Mouse (Mus musculus) MEL (cell line): ENCODE data around the gene Spata3. TPM values are rescaled to one million over a fixed set of nuclear protein-coding genes. Genes with fewer than 3 reads are reported as not detected.

Source experiments
- DNase-seq: peaks from one replicate; pipeline ENCODE4 v3.0.0; 2011; ENCODE audit warnings: low read depth, low spot score
- H3K27ac ChIP-seq: 2 replicates; pipeline ENCODE4 v1.5.1; 2012; ENCODE audit warnings: low read depth, mild to moderate bottlenecking, control low read depth, low read length, moderate library complexity; ENCODE audit not compliant: control insufficient read depth
- H3K27me3 ChIP-seq, 2 experiments: fragments of 150-350 bp in 1 of 2; sonication (generic) in 1 of 2; 2 replicates each; pipeline ENCODE4 v1.6.1; 2012; ENCODE audit warnings: low read length in 2 of 2, mild to moderate bottlenecking in 2 of 2, improper control_type of control experiment in 1 of 2, moderate library complexity in 1 of 2; ENCODE audit not compliant: insufficient read depth in 2 of 2, control insufficient read depth in 1 of 2
- H3K36me3 ChIP-seq, 2 experiments: 2 replicates each; pipeline ENCODE4 v1.6.1; 2012 to 2014; ENCODE audit warnings: low read length in 2 of 2, improper control_type of control experiment in 1 of 2, inconsistent platforms in 1 of 2, mild to moderate bottlenecking in 1 of 2; ENCODE audit not compliant: insufficient read depth in 2 of 2, control insufficient read depth in 1 of 2
- H3K4me1 ChIP-seq, 2 experiments: fragments of 150-350 bp in 1 of 2; sonication (generic) in 1 of 2; 2 replicates each; pipeline ENCODE4 v1.6.1; 2012; ENCODE audit warnings: low read length in 2 of 2, improper control_type of control experiment in 1 of 2, mild to moderate bottlenecking in 1 of 2; ENCODE audit not compliant: insufficient read depth in 2 of 2, control insufficient read depth in 1 of 2
- H3K4me3 ChIP-seq, 2 experiments: fragments of 150-350 bp in 1 of 2; sonication (generic) in 1 of 2; 2 replicates each; pipeline ENCODE4 v1.5.1; 2012; ENCODE audit warnings: low read depth in 2 of 2, low read length in 2 of 2, mild to moderate bottlenecking in 2 of 2, moderate library complexity in 2 of 2, control low read depth in 1 of 2, improper control_type of control experiment in 1 of 2; ENCODE audit not compliant: control insufficient read depth in 1 of 2, insufficient read depth in 1 of 2
- H3K79me2 ChIP-seq: 2 replicates; pipeline ENCODE4 v1.6.1; 2012; ENCODE audit warnings: mild to moderate bottlenecking, low read length, moderate library complexity; ENCODE audit not compliant: control insufficient read depth, poor library complexity, insufficient read depth
- H3K9ac ChIP-seq: 2 replicates; pipeline ENCODE4 v1.6.1; 2012; ENCODE audit warnings: low read depth, mild to moderate bottlenecking, control low read depth, low read length, moderate library complexity; ENCODE audit not compliant: control insufficient read depth, poor library complexity, severe bottlenecking
- H3K9me3 ChIP-seq: fragments of 150-350 bp; sonication (generic); replicated peaks from 2 replicates; pipeline ENCODE4 v1.6.1; 2012; ENCODE audit warnings: mild to moderate bottlenecking, low read length, improper control_type of control experiment, moderate library complexity; ENCODE audit not compliant: insufficient read depth
- E2F4 ChIP-seq: IDR thresholded peaks from 2 replicates; pipeline ENCODE4 v1.6.1; 2011; ENCODE audit warnings: low read depth, low read length, improper control_type of control experiment, borderline replicate concordance
- ELF1 ChIP-seq: IDR thresholded peaks from 2 replicates; pipeline ENCODE4 v1.6.1; 2014; ENCODE audit warnings: low read depth, mild to moderate bottlenecking, inconsistent platforms, low read length, improper control_type of control experiment, moderate library complexity
- EP300 ChIP-seq, 2 experiments: IDR thresholded peaks; 2 replicates each; pipeline ENCODE4 v1.6.1; 2011; ENCODE audit warnings: improper control_type of control experiment in 2 of 2, low read length in 2 of 2, low read depth in 1 of 2, mild to moderate bottlenecking in 1 of 2
- GABPA ChIP-seq: IDR thresholded peaks from 2 replicates; pipeline ENCODE4 v1.6.1; 2012; ENCODE audit warnings: low read depth, mild to moderate bottlenecking, inconsistent platforms, low read length, improper control_type of control experiment, moderate library complexity
- JUND ChIP-seq: IDR thresholded peaks from 2 replicates; pipeline ENCODE4 v1.6.1; 2011; ENCODE audit warnings: low read depth, mild to moderate bottlenecking, improper control_type of control experiment, low read length
- MXI1 ChIP-seq: IDR thresholded peaks from 2 replicates; pipeline ENCODE4 v1.6.1; 2011; ENCODE audit warnings: mild to moderate bottlenecking, low read depth, low read length, improper control_type of control experiment
- MYB ChIP-seq: IDR thresholded peaks from 2 replicates; pipeline ENCODE4 v1.6.1; 2011; ENCODE audit warnings: mild to moderate bottlenecking, low read depth, low read length, improper control_type of control experiment
- NELFE ChIP-seq: IDR thresholded peaks from 2 replicates; pipeline ENCODE4 v1.6.1; 2011; ENCODE audit warnings: low read depth, low read length, improper control_type of control experiment
- POLR2AphosphoS5 ChIP-seq: IDR thresholded peaks from 2 replicates; pipeline ENCODE4 v1.6.1; 2012; ENCODE audit warnings: low read depth, borderline replicate concordance, mild to moderate bottlenecking, inconsistent platforms, low read length, moderate library complexity, mixed read lengths
- RAD21 ChIP-seq: IDR thresholded peaks from 2 replicates; pipeline ENCODE4 v1.6.1; 2011; ENCODE audit warnings: mild to moderate bottlenecking, low read depth, low read length, improper control_type of control experiment
- RCOR1 ChIP-seq: IDR thresholded peaks from 2 replicates; pipeline ENCODE4 v1.6.1; 2012; ENCODE audit warnings: low read depth, mild to moderate bottlenecking, inconsistent platforms, low read length, improper control_type of control experiment
- TBP ChIP-seq: IDR thresholded peaks from 2 replicates; pipeline ENCODE4 v1.8.0; 2011; ENCODE audit warnings: low read depth, low read length, improper control_type of control experiment
- TCF12 ChIP-seq: IDR thresholded peaks from 2 replicates; pipeline ENCODE4 v1.6.1; 2014; ENCODE audit warnings: low read depth, mild to moderate bottlenecking, inconsistent platforms, low read length, improper control_type of control experiment, moderate library complexity
- USF1 ChIP-seq: IDR thresholded peaks from 2 replicates; pipeline ENCODE4 v1.6.1; 2014; ENCODE audit warnings: low read depth, mild to moderate bottlenecking, inconsistent platforms, low read length, improper control_type of control experiment, moderate library complexity
- USF2 ChIP-seq, 2 experiments: IDR thresholded peaks; 2 replicates each; pipeline ENCODE4 v1.6.1; 2011 to 2012; ENCODE audit warnings: improper control_type of control experiment in 2 of 2, low read length in 2 of 2, borderline replicate concordance in 1 of 2, inconsistent platforms in 1 of 2, low read depth in 1 of 2, mild to moderate bottlenecking in 1 of 2; ENCODE audit not compliant: insufficient read depth in 1 of 2
- ZC3H11A ChIP-seq: IDR thresholded peaks from 2 replicates; pipeline ENCODE4 v1.6.1; 2012; ENCODE audit warnings: low read depth, mild to moderate bottlenecking, inconsistent platforms, low read length, improper control_type of control experiment
- ZKSCAN1 ChIP-seq: IDR thresholded peaks from 2 replicates; pipeline ENCODE4 v1.6.1; 2012; ENCODE audit warnings: low read depth, mild to moderate bottlenecking, inconsistent platforms, low read length, improper control_type of control experiment, moderate library complexity
- ZNF384 ChIP-seq: IDR thresholded peaks from 2 replicates; pipeline ENCODE4 v1.6.1; 2012; ENCODE audit warnings: low read depth, mild to moderate bottlenecking, inconsistent platforms, low read length, improper control_type of control experiment
- polyA plus RNA-seq, 2 experiments: library from polyadenylated mRNA; stranded (reverse) in 1 of 2; unstranded in 1 of 2; fragments of >175 nt in 1 of 2; fragments of >200 nt in 1 of 2; gene quantifications; 2 replicates each; pipeline versions ENCODE4 v1.2.1 to v1.2.4; 2012; ENCODE audit warnings: low replicate concordance in 2 of 2, low read depth in 1 of 2; ENCODE audit not compliant: insufficient read length in 2 of 2, insufficient read depth in 1 of 2, missing spikeins in 1 of 2
- total RNA-seq: library from RNA; depleted of rRNA; stranded (reverse); fragments of 300-350 nt; gene quantifications from 2 replicates; pipeline ENCODE4 v1.2.3, GENCODE M21; 2012

The Spata3 gene
- total and polyA plus RNA-seq, 3 experiments: not detected

- Histone ChIP-seq H3K79me2 (no peaks in the 10 kb centered on the region), H3K9me3 (no peaks in the 10 kb centered on the region), H3K27ac (no peak overlapping the region), H3K36me3 (no peaks in the 10 kb centered on the region), H3K4me1 (0 out of 4 replicates have a peak, but pooled peaks cover 0 to 3% of the 10 kb centered on the region in 2 experiments), H3K4me3 (no peak overlapping the region), H3K27me3 (no peaks in the 10 kb centered on the region; a peak in 2 of 4 replicates), H3K9ac (no peak overlapping the region)
- no peak for TF ChIP-seq TCF12
- no peak for TF ChIP-seq RCOR1
- TF ChIP-seq EP300 (IDR thresholded peaks at IDR 0.05; ENCODE audit: low read depth in 1 of 2, low read length in 2 of 2): no peak
- no peak for TF ChIP-seq ZKSCAN1
- TF ChIP-seq ELF1: no peak
- DNase-seq: no peak
Measured at GRCm38 (mm10) chr1:86040131-86040530, 23.5 kb downstream of the Spata3 start.

DNA sequence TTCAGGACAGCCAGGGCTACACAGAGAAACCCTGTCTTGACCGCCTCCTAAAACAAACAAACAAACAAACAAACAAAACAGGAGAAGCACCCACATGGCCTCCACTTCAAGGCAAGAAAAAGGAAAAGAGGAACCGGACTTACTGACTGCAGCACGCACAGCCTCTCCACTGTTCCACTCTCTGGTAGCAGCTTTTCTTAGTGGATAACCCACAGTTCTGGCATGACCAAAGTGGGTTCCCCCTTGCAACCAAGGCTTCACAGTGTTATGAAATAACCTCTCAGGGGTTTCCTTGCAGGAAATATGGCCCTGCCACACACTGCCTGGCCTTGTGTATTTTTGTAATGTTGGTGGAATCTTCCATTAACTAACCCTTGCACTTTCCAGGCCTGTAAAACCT lies 24.2 kb downstream of the Spata3 start:
- TF ChIP-seq MYB (no peak), E2F4 (no peak), POLR2AphosphoS5 (no peak), RAD21 (no peak), TBP (no peak), MXI1 (no peak), TCF12 (no peak), USF2 (IDR thresholded peaks at IDR 0.05; ENCODE audit: borderline replicate concordance in 1 of 2, insufficient read depth in 1 of 2, low read depth in 1 of 2, low read length in 2 of 2) (no peak), USF1 (no peak), NELFE (no peak), ZC3H11A (no peak), ZNF384 (no peak), GABPA (no peak), JUND (no peak)
- TF ChIP-seq, all 39 proteins: peak for 0
- no peak for DNase-seq
- Histone ChIP-seq H3K36me3 (no peaks in the 10 kb centered on the region), H3K4me3 (no peak overlapping the region), H3K9me3 (no peaks in the 10 kb centered on the region), H3K27me3 (no peaks in the 10 kb centered on the region; a peak in 2 of 4 replicates), H3K4me1 (0 out of 4 replicates have a peak, but pooled peaks cover 0 to 3% of the 10 kb centered on the region in 2 experiments), H3K79me2 (no peaks in the 10 kb centered on the region), H3K27ac (no peak overlapping the region), H3K9ac (no peak overlapping the region)
